Mouse (Mus musculus): ENCODE measurements at regions not wholly inside any gene's neighbourhood (a gene's known extent, or its start where the extent isn't known, plus 50 kb on each side); places are given as distances from the start of the nearest gene placed in this dataset.
A peak's percentile ranks its signal among the peaks of the same experiment; 100 is the strongest.

GRCm38 (mm10) chr16:29147766-29148165 is 61.7 kb upstream of the Hrasls start:
- no peak for DNase-seq (ENCODE audit: low spot score)

DNA sequence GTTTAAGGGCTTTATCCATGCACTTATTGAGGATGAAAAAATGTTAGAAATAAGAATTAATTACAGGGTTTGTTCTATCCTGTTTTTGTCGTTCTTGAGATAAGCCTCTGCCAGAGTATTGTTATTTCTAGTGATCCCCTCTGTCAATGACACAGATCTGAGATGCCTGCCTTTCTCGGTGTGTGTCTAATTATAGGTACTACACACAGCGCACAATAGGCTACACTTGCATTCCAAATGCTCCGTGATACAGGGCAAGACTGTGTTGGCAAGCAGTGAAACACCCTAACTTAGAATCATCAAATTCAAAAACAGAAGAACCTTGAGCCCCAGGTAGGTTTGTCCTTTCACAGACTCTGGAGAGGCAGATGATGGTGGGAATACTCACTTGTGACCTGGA is 90.3 kb upstream of the Hrasls start:
- peak; percentile 2 for DNase-seq (ENCODE audit: low spot score)

DNA sequence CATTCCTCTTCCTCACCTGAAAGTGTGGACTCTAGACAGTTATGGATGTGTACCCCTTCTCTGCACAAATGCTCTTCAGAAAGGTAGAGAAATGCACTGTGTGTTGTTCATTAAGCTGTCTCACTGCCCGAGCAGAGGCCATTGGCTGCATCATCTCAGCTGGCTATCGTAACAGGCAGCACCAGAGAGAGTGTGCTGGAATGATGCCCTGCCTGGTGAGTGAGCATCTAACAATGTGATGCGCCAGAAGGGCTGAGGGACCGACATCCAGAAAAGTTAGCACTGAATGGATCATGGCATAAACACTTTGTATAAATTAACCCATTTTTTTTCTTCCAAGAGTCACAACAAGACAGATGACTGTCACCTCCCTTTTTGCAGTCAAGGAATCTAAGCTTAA is 112.7 kb upstream of the Hrasls start:
- DNase-seq (ENCODE audit: low spot score), result no peak

- no peak for DNase-seq (ENCODE audit: low spot score)
Measured at GRCm38 (mm10) chr16:29065961-29066360, 136.5 kb upstream of the Mb21d2 start.

DNA sequence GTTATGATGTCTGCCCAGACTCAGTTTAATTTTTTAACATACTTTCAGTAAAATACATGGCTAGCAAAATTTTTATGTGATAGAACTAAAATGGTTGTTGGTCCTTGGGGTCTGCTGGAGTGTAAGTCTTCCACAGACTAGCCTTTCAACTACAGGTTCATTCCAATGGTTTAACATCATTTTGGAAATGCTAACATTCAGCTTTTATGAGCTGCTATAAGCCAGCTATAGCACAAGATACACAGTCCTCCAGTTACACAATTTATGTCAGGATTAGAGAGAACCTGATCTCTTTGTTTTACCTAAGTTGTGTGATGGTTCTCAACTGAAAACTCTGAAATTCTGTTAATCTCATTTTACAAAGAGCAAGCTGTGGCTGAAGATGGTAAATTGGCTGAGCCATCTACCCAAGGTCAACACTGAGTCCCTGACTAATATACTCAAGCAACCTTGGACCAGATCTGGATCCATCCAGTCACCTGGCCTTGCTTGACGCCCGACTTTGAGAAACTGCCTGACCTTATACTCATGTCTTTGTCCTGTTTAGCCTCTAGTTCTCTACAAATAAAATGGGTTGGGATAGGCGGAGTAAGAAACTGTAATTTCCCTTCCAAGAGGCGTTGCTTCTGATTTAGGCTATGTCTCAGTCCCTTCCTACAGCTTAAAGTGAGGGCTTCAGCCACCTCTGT is 135.8 kb upstream of the Mb21d2 start:
- no peak for DNase-seq (ENCODE audit: low spot score)

DNA sequence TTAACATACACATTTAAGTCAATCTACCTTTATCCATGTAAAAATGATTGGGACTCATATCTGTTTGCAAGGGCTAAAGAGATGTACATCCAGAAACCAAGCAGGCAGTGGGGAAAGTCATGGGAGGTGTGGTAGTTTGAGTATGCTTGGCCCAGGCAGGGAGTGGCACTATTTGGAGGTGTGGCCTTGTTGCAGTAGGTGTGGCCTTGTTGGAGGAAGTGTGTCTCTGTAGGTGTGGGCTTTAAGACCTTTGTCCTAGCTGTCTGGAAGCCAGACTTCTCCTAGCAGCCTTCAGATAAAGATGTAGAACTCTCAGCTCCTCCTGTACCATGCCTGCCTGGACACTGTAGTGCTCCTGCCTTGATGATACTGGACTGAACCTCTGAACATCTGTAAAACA is 133.9 kb upstream of the Mb21d2 start:
- DNase-seq (ENCODE audit: low spot score), result no peak

DNA sequence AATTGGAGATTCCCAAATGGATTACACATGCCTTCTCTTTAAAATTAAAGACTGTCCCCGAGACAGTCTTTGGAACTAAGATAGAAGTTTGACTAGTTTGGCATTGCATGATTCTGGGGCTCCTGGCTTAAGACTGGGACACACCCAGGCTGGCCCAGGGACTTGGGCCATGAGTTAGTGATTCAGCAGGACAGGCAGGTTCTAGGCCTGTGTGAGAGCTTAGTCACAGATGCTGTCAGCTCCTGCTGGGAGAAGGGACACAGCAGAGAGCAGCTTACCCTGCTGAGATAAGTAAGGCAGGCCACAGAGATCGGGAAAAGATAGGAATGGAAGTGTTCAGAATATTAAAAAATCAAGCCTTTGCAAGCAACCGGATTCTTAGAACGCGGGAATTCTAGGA is 127.6 kb upstream of the Mb21d2 start:
- DNase-seq (ENCODE audit: low spot score), result no peak

- DNase-seq (ENCODE audit: low spot score), result no peak
Measured at GRCm38 (mm10) chr16:29054423-29054822, 125.0 kb upstream of the Mb21d2 start.

DNA sequence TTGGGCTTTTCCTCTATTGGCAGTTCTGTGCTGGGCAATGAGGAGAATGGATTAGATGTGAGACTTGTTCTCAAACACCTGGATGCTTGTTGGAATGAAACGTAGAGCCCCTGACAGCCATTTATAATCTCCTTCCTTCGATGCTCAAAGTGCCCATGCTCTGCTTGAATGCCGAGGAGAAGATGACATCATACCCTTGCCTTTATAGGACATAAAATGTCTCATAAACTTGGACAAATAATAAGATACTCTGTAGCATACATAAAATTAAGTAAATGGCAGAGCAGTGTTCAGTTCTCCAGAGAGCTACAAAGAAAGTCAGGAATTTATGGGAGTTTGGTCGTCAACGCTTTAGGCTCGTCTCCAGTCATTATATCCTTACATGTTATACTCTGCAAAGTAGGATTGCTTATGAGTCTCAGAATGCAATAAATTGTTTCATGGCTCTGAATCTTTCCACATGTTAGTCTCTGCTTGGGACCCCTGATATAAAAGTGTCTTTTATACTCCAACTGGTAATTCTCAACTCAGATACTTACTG is 117.0 kb upstream of the Mb21d2 start:
- DNase-seq (ENCODE audit: low spot score), result no peak

DNA sequence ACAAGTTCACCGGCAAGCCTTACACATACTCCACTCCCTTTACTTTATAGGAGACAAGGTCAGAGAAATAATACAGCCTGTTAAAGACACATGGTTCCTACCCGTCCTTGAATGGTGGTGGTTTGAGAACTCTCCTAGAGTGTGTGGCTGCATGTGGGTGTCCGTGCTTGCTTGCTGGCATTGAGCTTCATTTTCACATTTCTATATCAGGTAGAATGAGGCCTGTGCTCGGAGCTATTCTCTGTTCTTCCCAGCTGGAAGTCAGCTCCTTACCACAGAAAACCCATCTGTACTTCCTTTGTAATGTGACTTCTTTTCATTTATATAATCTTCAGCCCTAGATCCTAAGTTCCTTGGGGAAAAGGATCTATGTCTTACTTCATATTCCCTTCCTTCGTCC is 106.0 kb upstream of the Mb21d2 start:
- no peak for DNase-seq (ENCODE audit: low spot score)

GRCm38 (mm10) chr16:29034053-29034794 is 104.8 kb upstream of the Mb21d2 start:
- no peak for DNase-seq (ENCODE audit: low spot score)

DNA sequence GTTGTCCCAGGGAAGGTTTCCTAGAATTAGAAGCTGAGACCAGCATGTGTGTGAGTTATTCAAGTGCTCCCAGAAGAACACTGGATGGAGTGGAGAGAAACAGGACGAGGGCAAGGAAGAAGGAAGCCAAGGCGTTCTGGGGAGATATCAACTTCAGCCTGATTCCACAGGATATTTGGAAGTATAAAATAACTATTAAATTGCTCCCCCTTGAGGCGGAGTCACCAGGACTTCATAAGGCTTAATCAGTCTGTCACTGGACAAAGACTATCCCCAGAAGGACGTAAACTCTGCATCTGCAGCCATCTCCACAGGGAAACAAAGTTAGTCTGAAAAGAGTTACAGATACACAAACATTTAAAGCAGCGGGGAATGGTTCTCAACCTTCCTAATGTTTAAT is 103.9 kb upstream of the Mb21d2 start:
- DNase-seq (ENCODE audit: low spot score), result peak; percentile 10

DNA sequence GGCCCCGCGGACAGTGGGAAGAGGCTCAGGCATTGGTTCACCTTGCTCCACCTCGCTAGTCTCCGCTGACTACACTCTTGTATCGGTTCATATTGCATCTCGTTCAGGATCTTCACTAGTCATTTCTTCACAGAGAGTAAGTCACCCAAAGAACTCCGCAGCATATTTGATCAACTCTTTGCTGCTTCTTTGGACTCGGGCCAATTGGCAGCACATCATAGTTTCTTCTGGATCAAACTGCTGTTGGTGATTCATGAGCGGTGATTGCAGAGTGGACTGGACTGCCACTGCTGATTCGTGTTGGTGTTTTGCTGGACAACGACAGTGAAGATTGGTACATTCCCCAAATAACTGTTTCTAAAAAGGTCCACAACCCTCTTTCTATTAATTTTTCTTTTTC is 98.4 kb upstream of the Mb21d2 start:
- DNase-seq (ENCODE audit: low spot score), result no peak

DNA sequence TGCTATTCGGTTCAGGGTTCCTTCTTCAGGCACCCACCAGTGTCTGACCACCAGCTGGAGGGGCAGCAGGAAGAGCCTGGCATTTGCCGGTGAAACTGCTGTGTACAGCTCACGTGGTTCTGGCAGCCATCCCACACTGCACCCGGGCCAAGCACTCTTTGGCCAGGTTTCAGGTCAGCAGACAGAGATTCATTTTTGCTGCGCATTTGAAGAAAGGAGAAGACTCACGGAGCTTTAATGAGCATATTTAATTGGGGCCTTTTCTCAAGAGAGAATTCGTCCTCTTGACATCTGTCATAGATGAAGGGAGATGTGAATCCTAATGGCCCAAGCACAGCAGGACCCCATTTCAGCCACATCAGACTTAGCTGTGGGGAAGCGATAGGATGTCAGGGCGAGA is 71.8 kb upstream of the Mb21d2 start:
- DNase-seq (ENCODE audit: low spot score), result peak; percentile 28

DNA sequence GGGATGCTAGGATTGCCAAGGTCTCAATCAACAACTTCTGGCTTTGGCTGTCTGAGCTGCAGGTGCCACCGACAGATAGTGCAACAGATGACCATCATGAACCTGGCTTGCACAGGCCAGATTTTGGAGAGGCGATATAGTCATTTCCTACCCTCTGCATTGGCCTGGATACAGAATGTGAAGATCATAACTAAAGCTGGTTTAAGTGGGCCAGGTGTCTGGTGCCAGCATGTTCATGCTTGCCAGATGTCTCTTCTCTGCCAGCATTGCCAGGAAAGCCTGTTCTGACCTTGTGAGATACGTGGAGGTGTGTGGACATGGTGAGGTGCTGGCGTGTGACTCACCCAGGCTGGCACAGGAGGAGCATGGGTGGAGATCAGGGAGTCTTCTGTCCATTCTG is 70.2 kb upstream of the Mb21d2 start:
- peak; percentile 50 for DNase-seq (ENCODE audit: low spot score)

DNA sequence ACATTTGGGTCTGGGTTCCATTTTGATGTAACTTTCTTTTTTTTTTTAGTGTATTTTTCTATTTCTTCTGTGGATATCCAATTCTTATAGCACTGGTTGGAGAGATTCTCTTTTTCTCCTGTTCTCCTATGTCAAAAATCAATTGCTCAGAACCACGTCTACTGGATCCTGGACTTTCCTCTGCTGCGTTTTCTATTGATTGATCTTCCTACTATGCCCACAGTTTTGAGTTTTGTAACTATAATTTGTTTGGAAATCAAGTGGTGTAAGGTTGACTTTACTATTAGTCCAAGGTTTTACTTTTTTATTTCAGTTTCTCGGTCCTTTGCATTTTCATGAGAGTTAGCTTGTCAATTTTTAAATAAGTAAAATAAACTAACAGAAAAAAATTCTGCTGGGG is 67.2 kb upstream of the Mb21d2 start:
- DNase-seq (ENCODE audit: low spot score), result no peak

- DNase-seq (ENCODE audit: low spot score), result no peak
Measured at GRCm38 (mm10) chr16:28990666-28991065, 61.2 kb upstream of the Mb21d2 start.

DNA sequence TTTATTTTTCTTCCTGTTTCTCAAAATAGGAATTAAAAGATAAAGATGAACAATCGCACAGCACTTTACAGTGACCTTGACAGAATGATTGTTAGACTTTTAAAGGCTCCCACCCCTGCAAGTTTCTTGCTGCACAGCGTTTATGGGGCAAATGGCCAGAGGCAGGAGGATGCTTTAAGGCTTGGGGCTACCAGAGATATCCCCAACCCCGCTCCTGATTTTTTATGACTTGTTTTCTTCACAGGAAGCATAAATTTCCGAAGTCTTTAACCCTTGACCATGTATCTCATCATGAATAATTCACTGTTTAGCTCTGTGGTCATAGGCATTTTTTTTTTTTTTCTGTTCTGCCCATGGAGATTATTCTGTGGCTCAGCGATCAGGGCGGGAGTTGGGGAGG is 55.5 kb upstream of the Mb21d2 start:
- no peak for DNase-seq (ENCODE audit: low spot score)

- DNase-seq (ENCODE audit: low spot score), result no peak
Measured at GRCm38 (mm10) chr16:28982901-28983300, 53.4 kb upstream of the Mb21d2 start.
